Mouse (Mus musculus) heart, embryonic 11.5 days (tissue): ENCODE data around the gene Magi2. TPM values are rescaled to one million over a fixed set of nuclear protein-coding genes. Genes with fewer than 3 reads are reported as not detected.

ENCODE experiments used
- ATAC-seq: fragments of 200-750 bp; cut with Nextera tagmentation; replicated peaks from 2 replicates; pipeline ENCODE4 v1.8.0; 2017; ENCODE audit warnings: moderate library complexity; ENCODE audit not compliant: insufficient number of reproducible peaks, low FRiP score, low TSS enrichment
- H3K27ac ChIP-seq: fragments of 300-500 bp; sonication (generic); 2 replicates; pipeline ENCODE4 v1.5.1; 2014; ENCODE audit warnings: mild to moderate bottlenecking, low read depth, low read length
- H3K27me3 ChIP-seq: fragments of 300-500 bp; sonication (generic); 2 replicates; pipeline ENCODE4 v1.6.1; 2014; ENCODE audit warnings: mild to moderate bottlenecking, low read length, mixed read lengths; ENCODE audit not compliant: control insufficient read depth, insufficient read depth
- H3K36me3 ChIP-seq: fragments of 300-500 bp; sonication (generic); 2 replicates; pipeline ENCODE4 v1.6.1; 2014; ENCODE audit warnings: mild to moderate bottlenecking, low read length, moderate library complexity, mixed read lengths; ENCODE audit not compliant: control insufficient read depth, insufficient read depth
- H3K4me1 ChIP-seq: fragments of 300-500 bp; sonication (generic); 2 replicates; pipeline ENCODE4 v1.6.1; 2014; ENCODE audit warnings: low read length; ENCODE audit not compliant: control insufficient read depth, insufficient read depth
- H3K4me2 ChIP-seq: fragments of 300-500 bp; sonication (generic); 2 replicates; pipeline ENCODE4 v1.6.1; 2014; ENCODE audit warnings: mild to moderate bottlenecking, moderate library complexity
- H3K4me3 ChIP-seq: fragments of 300-500 bp; sonication (generic); 2 replicates; pipeline ENCODE4 v1.5.1; 2014; ENCODE audit warnings: low read depth, low read length
- H3K9ac ChIP-seq: fragments of 300-500 bp; sonication (generic); 2 replicates; pipeline ENCODE4 v1.6.1; 2014; ENCODE audit warnings: mild to moderate bottlenecking, low read depth, low read length, moderate library complexity
- H3K9me3 ChIP-seq: fragments of 300-500 bp; sonication (generic); replicated peaks from 2 replicates; pipeline ENCODE4 v1.6.1; 2016; ENCODE audit warnings: low read length; ENCODE audit not compliant: control insufficient read depth
- WGBS: fragments of 180-500 bp; shearing (Covaris S2); extraction: QIAGEN DNeasy Blood & Tissue Kit; methylation state at CpG from one replicate; pipeline ENCODE4 v1.1.7; 2014; ENCODE audit not compliant: insufficient replicate concordance; 5-methylcytosine and 5-hydroxymethylcytosine counted together
- polyA plus RNA-seq: library from polyadenylated mRNA; unstranded; fragments of >200 nt; fragmentation: Nextera tagmentation; extraction: Ambion mirVana; gene quantifications from 2 replicates; pipeline ENCODE4 v1.2.1, GENCODE M21; 2014

Magi2 gene
- polyA plus RNA-seq, 1 experiment from 2014 or later: 2.5 TPM

GRCm38 (mm10) chr5:19246426-19246825 lies 19.6 kb downstream of the Magi2 start:
- no peak for ATAC-seq
- 52% methylated on average over 2 of the region's 2 CpGs for WGBS
- no peaks in the 10 kb centered on the region for H3K36me3 ChIP-seq
- no peaks in the 10 kb centered on the region for H3K9me3 ChIP-seq
- no peak overlapping the region for H3K27ac ChIP-seq
- no peak overlapping the region for H3K9ac ChIP-seq
- no peak overlapping the region for H3K4me3 ChIP-seq
- no peaks in the 10 kb centered on the region for H3K4me1 ChIP-seq
- no peaks in the 10 kb centered on the region for H3K27me3 ChIP-seq
- H3K4me2 ChIP-seq: no peak overlapping the region

- Histone ChIP-seq H3K27ac (no peak overlapping the region), H3K4me1 (no peaks in the 10 kb centered on the region), H3K9ac (no peak overlapping the region), H3K4me3 (no peak overlapping the region), H3K27me3 (no peaks in the 10 kb centered on the region), H3K9me3 (no peaks in the 10 kb centered on the region), H3K4me2 (no peak overlapping the region), H3K36me3 (no peaks in the 10 kb centered on the region)
- ATAC-seq: no peak
- WGBS: 67% methylated on average over 3 of the region's 3 CpGs
Observed at GRCm38 (mm10) chr5:19247266-19247665, 20.4 kb downstream of the Magi2 start.

GRCm38 (mm10) chr5:19262816-19263215 lies 36.0 kb downstream of the Magi2 start:
- Histone ChIP-seq H3K4me1 (no peaks in the 10 kb centered on the region), H3K27me3 (no peaks in the 10 kb centered on the region), H3K9ac (no peak overlapping the region), H3K9me3 (no peaks in the 10 kb centered on the region), H3K4me2 (no peak overlapping the region), H3K4me3 (no peak overlapping the region), H3K27ac (no peak overlapping the region), H3K36me3 (no peaks in the 10 kb centered on the region)
- WGBS: 51% methylated on average over 5 of the region's 5 CpGs
- no peak for ATAC-seq

GRCm38 (mm10) chr5:19264627-19265026 lies 37.8 kb downstream of the Magi2 start:
- Histone ChIP-seq H3K27me3 (no peaks in the 10 kb centered on the region), H3K27ac (no peak overlapping the region), H3K4me1 (no peaks in the 10 kb centered on the region), H3K9ac (no peak overlapping the region), H3K4me2 (no peak overlapping the region), H3K9me3 (no peaks in the 10 kb centered on the region), H3K36me3 (no peaks in the 10 kb centered on the region), H3K4me3 (no peak overlapping the region)
- no peak for ATAC-seq
- WGBS: 57% methylated on average over 2 of the region's 2 CpGs

DNA sequence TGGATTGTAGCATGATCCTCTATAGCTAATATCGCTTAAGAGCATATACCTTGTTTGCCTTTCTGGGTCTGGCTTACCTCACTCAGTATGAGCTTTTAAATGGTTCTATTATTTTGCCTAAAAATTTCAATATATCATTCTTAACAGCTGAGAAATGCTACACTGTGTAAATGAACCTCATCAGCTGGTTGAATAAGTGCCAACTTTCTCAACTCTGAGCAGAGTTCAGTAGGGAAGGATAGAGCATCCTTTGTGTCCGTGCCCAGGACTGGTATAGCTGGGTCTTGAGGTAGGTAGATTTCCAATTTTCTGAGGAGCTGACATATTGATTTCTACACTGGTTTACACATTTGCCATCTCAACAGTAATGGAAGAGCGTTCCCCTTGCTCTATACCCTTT lies 65.7 kb downstream of the Magi2 start:
- Histone ChIP-seq H3K27ac (no peak overlapping the region), H3K36me3 (no peaks in the 10 kb centered on the region), H3K4me3 (no peak overlapping the region), H3K9ac (no peak overlapping the region), H3K4me1 (no peaks in the 10 kb centered on the region), H3K27me3 (no peaks in the 10 kb centered on the region), H3K9me3 (no peaks in the 10 kb centered on the region), H3K4me2 (no peak overlapping the region)
- 72% methylated on average over 3 of the region's 3 CpGs for WGBS
- no peak for ATAC-seq

DNA sequence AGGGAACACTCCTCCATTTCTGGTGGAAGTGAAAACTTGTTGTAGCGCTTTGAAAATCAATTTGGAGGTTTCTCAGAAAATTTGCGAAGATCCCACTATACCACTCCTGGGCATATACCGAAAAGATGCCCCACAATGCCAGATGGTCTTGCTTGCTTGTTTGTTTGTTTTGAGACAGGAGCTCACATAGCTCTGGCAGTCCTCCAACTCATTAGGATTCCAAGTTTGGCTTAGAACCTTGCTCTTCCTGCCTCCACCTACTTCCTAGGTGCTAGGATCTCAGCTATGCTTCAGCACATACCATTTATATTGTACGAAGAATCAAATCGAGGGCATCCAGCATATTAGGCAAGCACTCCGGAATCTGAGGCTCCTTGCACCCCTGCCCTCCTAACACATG lies 79.8 kb downstream of the Magi2 start:
- ATAC-seq: no peak
- Histone ChIP-seq H3K4me1 (no peaks in the 10 kb centered on the region), H3K27ac (no peak overlapping the region), H3K9me3 (no peaks in the 10 kb centered on the region), H3K4me3 (no peak overlapping the region), H3K9ac (no peak overlapping the region), H3K27me3 (no peaks in the 10 kb centered on the region), H3K4me2 (no peak overlapping the region), H3K36me3 (no peaks in the 10 kb centered on the region)
- WGBS: 81% methylated on average over 6 of the region's 6 CpGs

DNA sequence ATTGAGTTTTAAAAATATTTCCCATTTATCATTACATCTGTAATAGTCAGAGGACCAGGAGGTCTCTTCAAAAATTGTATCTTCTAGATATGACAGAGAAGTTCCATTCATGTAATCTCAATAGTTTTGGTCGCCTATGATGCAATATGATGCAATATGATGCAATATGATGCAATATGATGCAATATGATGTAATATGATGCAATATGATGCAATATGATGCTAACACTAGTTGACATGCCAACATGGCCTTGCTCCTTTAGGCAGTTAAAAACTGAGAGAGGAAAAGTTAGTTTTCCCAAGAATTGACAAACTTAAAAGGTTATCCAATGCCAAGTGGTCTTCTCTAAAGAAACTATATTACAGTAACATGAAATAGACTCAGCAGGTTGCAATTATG lies 83.0 kb downstream of the Magi2 start:
- Histone ChIP-seq H3K4me3 (no peak overlapping the region), H3K4me1 (no peaks in the 10 kb centered on the region), H3K27ac (no peak overlapping the region), H3K9me3 (no peaks in the 10 kb centered on the region), H3K27me3 (no peaks in the 10 kb centered on the region), H3K9ac (no peak overlapping the region), H3K36me3 (no peaks in the 10 kb centered on the region), H3K4me2 (no peak overlapping the region)
- ATAC-seq: no peak
- WGBS: 52% methylated on average over 1 of the region's 1 CpGs

DNA sequence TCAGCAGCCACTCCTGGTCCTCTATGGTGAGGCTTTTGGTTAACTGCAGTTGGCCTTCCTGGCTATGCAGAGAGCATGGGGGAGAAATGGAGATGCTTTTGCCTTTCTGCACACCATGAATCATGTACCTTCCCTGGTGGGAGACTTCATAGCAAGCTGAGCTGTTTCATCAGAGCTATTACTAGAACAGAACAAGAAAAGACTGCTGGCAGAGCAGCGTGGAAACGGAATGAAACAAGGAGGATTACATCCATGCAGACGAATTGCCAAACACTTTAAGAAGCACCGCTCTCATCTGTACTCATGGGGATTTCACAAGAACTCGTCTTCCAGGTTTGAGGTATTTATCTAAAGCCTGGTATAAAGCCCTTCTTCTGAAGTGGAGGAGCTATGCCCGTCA lies 95.7 kb downstream of the Magi2 start:
- Histone ChIP-seq H3K9ac (no peak overlapping the region), H3K4me2 (no peak overlapping the region), H3K4me3 (no peak overlapping the region), H3K9me3 (no peaks in the 10 kb centered on the region), H3K4me1 (no peaks in the 10 kb centered on the region), H3K36me3 (no peaks in the 10 kb centered on the region), H3K27ac (no peak overlapping the region), H3K27me3 (no peaks in the 10 kb centered on the region)
- WGBS: 77% methylated on average over 6 of the region's 6 CpGs
- ATAC-seq: no peak

DNA sequence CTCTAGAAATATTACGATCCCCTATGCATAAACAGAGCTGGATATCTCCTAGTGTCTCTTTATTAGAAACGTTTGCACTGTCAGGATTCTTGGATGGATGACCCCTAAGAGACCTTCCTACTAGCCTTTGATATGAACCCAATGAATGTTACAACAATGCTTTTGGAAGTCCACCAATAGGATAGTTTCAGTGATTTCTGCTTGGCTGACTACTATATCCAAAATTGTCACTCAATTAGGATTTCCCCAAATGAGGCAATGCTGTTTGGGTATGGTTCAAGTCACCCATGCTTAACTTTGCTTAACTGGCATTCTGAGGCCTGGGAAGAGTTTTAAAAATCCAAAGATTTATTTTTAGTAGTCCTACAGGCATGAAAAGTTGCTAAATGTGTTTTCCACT lies 110.7 kb downstream of the Magi2 start:
- H3K4me2 ChIP-seq: no peak overlapping the region
- no peak overlapping the region for H3K4me3 ChIP-seq
- WGBS: 68% methylated on average over 2 of the region's 2 CpGs
- H3K27ac ChIP-seq: no peak overlapping the region
- no peak overlapping the region for H3K9ac ChIP-seq
- no peaks in the 10 kb centered on the region for H3K9me3 ChIP-seq
- no peaks in the 10 kb centered on the region for H3K36me3 ChIP-seq
- H3K27me3 ChIP-seq: no peaks in the 10 kb centered on the region
- no peak for ATAC-seq
- no peaks in the 10 kb centered on the region for H3K4me1 ChIP-seq
